Mouse (Mus musculus): ENCODE results near the gene Lmx1b. TPM values are rescaled to one million over a fixed set of nuclear protein-coding genes. Genes with fewer than 3 reads are reported as not detected.

Lmx1b gene
- polyA plus RNA-seq, 1 experiment from 2014 or later, result 7.7 TPM

Other genes starting within 250 kb of the Lmx1b start
- gene Zbtb34, start 209.2 kb downstream of the Lmx1b start, polyA plus RNA-seq (2016; fragmentation: Nextera tagmentation; extraction: Ambion mirVana), result 7.2 and 8.2 TPM in 2 replicates
- 19.0 and 22.7 TPM in 2 replicates for gene Zbtb43, start 172.0 kb downstream of the Lmx1b start, polyA plus RNA-seq (2016; fragmentation: Nextera tagmentation; extraction: Ambion mirVana)
- gene Mvb12b, start 247.4 kb upstream of the Lmx1b start, polyA plus RNA-seq (2016; fragmentation: Nextera tagmentation; extraction: Ambion mirVana), result 22.7 and 28.8 TPM in 2 replicates

Data from hindbrain, embryonic 10.5 days (tissue).